Mouse (Mus musculus): ENCODE data around the gene Sult4a1.

The Sult4a1 gene

DNA sequence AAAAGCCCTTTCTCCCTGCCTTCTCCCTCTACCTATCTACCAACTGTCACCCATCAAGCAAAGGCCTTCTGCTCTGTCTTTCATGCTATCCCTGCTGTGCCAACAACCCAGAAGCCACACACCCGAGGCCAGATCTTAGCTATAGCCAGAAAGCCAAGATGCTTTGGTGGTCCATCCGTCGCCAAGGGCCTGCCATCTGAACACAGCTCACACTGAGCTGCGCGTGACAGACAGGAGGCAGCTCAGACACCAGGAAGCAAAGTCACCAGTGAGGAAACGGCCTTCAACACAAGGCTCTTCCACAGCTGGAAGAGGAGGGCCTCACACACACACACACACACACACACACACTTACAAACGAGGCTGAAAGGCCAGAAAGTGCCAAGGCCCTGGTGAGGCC is 10.6 kb downstream of the Sult4a1 start:
- DNase-seq = no peak

DNA sequence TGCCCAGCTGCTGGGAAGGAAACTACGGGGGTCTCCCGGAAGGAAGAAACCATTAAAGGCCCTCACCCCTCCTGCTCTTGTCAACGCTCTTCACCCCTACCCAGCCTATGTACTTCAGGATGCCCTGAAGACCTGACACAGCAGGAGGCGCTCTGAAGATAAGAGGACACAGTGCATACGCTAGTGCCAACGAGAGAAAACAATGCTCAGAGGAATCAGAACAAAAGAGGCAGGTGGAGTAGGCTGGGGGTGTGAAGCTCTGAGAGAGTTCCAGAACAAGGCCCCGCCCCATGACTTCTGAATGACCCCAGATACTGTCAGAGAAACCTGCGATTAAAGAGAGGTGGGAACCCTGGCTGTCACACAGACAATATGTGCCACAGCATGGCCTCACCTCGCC is 18.8 kb downstream of the Sult4a1 start:
- DNase-seq = no peak

DNA sequence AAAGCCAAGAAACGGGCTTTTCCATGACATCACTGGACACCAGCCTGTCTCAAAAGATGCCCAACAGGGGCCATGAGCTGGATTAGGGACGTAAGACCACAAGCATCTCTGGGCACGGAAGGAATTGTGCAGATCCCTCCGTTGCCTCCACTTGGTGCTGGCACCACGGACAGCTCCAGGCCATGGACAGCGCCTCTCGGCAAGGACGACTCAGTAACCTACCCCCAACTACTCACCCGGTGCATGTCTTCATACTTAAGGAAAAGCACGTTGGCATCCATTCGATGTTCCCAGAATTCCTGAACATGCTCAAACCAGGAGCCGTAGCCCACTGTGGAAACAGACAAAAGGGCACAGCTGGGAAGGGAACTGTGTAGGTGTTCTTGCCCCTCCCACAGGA is 19.2 kb downstream of the Sult4a1 start:
- no peak for DNase-seq

- DNase-seq = no peak
These were observed 25.5 kb downstream of the Sult4a1 start for GRCm38 (mm10) chr15:84080069-84080468.

GRCm38 (mm10) chr15:84079519-84079918 is 26.0 kb downstream of the Sult4a1 start:
- DNase-seq = no peak

GRCm38 (mm10) chr15:84078667-84079066 is 26.9 kb downstream of the Sult4a1 start:
- no peak for DNase-seq

GRCm38 (mm10) chr15:84077151-84077550 is 28.4 kb downstream of the Sult4a1 start:
- DNase-seq = no peak

GRCm38 (mm10) chr15:84074705-84075185 is 30.8 kb downstream of the Sult4a1 start:
- no peak for DNase-seq

DNA sequence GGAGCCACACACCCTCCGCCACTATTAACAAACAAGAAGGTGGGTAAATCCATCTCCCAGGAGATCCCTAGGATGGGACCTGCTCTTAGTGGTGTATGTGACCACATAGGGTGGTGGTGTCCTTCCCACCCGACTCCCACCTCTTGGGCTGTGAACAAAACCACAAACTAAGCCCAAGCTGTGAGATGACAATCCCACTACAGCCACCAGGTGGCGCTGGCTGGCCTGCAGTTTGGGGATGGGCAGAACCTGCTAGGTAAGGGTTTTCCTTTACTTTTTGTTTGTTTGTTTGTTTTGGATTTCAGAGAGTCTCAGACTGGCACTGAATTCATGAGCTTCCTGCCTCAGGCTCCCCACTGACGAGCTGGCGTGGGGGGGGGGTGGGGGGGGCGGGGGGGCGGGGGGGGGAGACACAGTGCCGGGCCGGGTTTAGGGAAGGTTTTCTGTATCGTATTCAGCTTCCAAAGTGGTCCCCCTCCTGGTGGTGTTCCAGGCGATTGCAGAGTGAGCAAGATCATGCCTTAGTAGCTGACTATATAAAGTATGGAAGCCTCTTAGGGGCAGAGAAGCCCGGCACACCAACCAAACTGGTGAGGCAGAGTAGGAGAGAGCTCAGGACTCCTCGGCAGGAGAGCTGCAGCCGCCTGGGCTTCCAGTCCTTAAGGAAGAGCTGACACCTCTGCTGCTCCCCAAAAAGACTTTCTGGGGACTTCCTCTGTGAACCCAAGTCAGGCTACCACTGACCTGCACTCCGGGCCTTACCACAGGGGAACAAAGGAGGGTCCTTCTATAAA is 31.4 kb downstream of the Sult4a1 start:
- peak; percentile 76 for DNase-seq

- no peak for DNase-seq
These were observed 32.5 kb downstream of the Sult4a1 start for GRCm38 (mm10) chr15:84073058-84073457.

GRCm38 (mm10) chr15:84072226-84072625 is 33.3 kb downstream of the Sult4a1 start:
- peak; percentile 71 for DNase-seq

GRCm38 (mm10) chr15:84070116-84070676 is 35.4 kb downstream of the Sult4a1 start:
- DNase-seq = no peak

DNA sequence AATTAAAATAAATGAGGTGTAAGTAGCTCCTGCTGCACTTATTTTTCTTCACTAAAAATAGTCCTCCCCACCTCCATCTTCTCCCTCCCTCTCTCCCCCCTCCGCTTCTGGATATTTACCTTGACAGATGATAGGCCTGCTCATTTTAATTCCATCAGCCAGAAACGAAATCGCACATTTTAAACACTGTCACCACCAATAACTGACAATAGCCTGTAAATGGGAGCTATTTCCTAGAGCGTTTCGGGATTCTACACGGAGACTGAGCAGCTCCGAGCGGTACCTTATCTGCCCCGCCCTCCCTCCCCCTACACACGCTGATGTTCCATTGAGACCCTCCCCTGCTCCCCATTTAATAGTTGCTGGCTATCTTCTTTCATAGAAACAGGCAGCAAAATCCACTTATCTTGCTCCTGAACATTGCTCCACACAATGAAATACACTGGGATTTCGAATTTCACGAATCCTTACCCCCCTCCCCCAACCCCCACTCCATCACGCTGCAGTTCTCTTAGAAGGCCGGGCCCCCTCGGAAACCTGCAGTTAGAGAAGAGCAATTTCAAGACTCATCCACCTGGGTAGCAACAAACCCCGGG is 36.0 kb downstream of the Sult4a1 start:
- no peak for DNase-seq

DNA sequence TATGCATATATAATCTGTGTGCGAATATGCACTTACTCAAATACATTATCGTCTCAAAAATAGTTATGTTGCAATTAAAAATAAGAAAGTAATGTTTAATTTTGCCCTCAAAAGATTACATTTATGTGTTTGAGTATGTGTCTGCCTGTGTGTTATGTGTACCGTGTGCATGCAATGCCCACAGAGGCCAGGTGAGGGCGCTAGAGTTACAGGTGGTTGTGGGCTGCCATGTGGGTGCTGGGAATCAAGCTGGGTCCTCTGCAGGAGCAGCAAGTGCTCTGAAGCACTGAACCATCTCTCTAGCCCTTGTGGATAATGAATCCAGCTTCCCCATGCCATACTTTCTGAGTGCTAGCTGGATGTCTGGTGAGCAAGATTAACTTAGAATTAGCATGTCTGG is 39.9 kb downstream of the Sult4a1 start:
- no peak for DNase-seq

DNA sequence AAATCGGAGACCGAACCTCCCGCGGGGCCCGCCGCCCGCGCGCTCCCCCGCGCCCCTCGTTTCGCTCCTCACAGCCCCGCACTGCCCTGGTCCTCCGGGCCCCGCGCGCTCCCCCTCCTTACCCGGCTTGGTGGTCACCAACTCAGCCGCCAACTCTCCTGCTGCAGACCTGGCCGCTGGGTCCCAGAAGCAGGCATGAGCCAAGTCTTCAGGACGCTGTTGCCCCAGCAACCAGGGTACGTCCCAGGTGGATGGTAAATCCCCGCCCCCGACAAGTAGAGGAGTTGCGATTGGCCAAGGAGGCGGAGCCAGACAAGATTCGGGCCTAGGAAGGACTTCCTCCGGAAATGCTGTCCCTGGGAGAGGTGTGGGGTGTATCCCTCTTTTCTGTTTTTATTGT is 40.4 kb downstream of the Sult4a1 start, which contains the start of gene Efcab6:
TSS of gene Efcab6 (minus strand) at position 240 of the 400 bp plus-strand sequence.
- DNase-seq = no peak

DNA sequence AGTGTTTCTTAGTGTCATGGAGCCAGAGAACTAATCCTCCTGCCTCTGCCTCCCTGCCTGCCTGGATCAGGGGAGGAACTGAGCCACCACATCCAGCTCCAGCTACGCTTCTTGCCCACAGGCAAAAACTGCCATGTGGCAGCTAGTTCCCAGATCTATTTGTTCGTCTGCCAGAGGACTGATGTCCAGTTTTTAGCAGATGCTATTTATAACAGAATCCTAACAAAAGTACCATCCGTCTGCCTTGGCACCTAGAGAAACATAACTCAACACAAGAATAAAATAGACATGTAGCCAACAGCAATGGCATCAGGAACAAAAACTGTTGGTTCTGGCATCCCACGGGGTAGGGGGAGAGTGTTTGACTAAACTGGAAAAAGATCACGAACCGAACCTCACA is 46.7 kb downstream of the Sult4a1 start:
- no peak for DNase-seq

GRCm38 (mm10) chr15:84056083-84056482 is 49.5 kb downstream of the Sult4a1 start:
- DNase-seq = no peak

GRCm38 (mm10) chr15:84053859-84054258 is 51.7 kb downstream of the Sult4a1 start:
- DNase-seq = peak; percentile 79

DNA sequence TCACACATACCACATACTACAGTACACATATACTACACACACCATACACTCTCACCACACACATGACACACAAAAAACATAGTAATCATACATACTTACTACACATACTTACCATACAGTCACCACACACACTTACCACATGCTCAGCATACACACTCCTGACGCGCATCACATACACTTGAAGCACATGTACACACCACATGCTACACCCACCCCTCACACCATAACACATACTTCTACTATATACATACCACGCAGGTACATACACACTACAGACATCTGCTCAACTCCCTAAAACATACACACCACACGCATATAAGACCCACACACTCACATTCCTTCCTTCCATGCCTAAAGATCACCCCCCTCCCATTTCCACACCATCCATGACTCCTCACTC is 52.3 kb downstream of the Sult4a1 start:
- DNase-seq = no peak

DNA sequence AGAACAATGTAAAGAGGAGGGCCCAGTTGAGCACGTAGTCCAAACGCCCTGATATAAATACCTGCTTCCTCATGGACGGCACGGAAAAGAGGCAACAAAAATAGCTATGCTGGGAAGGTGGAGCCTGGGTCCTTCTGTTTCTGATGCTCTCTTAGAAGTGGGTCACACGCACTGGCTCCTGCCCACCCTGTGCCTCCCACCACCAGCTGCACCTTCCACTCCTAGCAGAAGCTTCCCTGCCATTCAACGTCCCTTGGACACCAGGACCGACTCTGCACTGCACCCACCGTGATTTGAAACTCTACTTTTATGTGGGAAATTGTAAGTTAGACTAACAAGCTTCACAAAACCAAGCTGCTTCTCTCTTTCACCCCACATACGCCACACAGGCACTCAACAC is 53.2 kb downstream of the Sult4a1 start:
- DNase-seq = no peak

- DNase-seq = no peak
These were observed 56.0 kb downstream of the Sult4a1 start for GRCm38 (mm10) chr15:84049570-84049969.

DNA sequence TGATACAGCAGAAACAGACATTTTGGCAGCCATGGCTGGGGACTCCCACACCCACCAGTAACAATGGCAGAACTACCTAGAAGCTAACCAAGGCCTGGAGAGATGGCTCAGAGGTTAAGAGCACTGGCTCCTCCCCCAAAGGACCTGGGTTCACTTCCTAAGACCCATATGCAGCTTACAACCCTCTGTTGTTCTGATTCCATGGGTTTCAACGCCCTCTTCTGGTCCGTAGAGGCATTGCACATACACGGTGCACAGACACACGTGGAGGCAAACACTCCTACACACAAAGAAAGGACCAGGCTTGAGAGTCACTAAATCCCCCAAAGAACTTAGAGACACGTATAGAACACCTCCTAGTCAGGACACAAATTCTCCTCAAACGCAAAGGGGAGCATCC is 60.0 kb downstream of the Sult4a1 start:
- DNase-seq = no peak

GRCm38 (mm10) chr15:84037067-84037466 is 68.5 kb downstream of the Sult4a1 start:
- peak; percentile 94 for DNase-seq

Data from cerebellum, adult 8-10 months (tissue).